Mouse (Mus musculus): ENCODE results near the gene AK157302. TPM values are rescaled to one million over a fixed set of nuclear protein-coding genes. Genes with fewer than 3 reads are reported as not detected.
"Not testable (repeated sequence)": the region's sequence is repeated elsewhere in the genome, so short reads cannot be mapped to it uniquely, and the experiment has no call there.

Gene AK157302
- 0.14 and 0.31 TPM in 2 replicates for total RNA-seq (2014; rRNA removed)
- 0.42 and 0.54 TPM in 2 replicates for polyA plus RNA-seq (2015; fragmentation: Nextera tagmentation; extraction: Ambion mirVana)

DNA sequence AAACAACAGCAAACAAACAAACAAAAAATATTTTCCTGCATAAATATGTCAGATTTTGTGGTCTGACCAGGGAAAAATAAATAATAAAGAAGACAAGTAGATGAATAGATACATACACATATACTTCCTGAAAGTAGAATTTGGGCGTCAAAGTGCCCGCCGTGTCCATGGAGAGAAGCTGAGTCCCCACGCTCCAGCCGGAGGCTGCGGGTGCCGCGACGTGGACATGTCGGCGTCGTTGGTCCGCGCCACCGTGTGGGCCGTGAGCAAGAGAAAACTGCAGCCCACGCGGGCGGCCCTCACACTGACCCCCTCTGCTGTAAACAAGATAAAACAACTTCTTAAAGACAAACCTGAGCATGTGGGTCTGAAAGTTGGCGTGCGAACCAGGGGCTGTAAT lies at the start of gene AK157302:
Gene AK157302, plus strand, starts transcription at position 144 of the 400 bp plus-strand sequence.
- DNase-seq (no peak), ATAC-seq (no peak)
- Histone ChIP-seq H3K9ac (no peak within 1 kb of the TSS), H3K36me3 (ENCODE audit: insufficient read depth) (no peaks in the 10 kb centered on the region), H3K4me2 (ENCODE audit: low read depth) (no peak within 1 kb of the TSS), H3K4me3 (ENCODE audit: low read depth, low read length) (no peak within 1 kb of the TSS), H3K27ac (ENCODE audit: low read depth, low read length) (no peak within 1 kb of the TSS), H3K9me3 (ENCODE audit: low read length) (no peaks in the 10 kb centered on the region), H3K27me3 (ENCODE audit: insufficient read depth, low read length) (no peaks in the 10 kb centered on the region), H3K4me1 (ENCODE audit: insufficient read depth) (no peaks in the 10 kb centered on the region)
- WGBS = 92% methylated on average over 21 of the region's 21 CpGs
- no peak for TF ChIP-seq CTCF (IDR thresholded peaks at IDR 0.05; ENCODE audit: low read depth)

DNA sequence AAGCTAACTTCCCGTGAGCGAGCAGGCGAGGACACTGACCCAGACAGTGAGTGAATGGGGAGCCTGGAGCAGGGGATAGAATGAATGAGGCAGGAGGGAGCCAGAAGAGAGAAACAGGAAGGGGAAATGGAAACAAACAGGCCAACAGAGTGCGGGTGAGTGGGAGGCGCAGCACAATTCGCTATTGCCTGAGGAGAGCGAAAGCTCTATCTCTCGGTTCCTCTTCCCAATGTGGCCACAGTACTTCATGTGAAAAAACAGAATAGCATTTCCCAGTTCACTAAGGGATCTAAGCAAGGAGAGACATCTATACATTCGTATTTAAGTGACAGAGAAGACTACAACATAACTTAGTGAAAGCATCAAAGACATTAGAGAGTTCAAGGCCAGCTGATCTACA lies 48.2 kb upstream of the AK157302 start:
- no peak overlapping the region for H3K9ac ChIP-seq
- H3K36me3 ChIP-seq (ENCODE audit: insufficient read depth) = peaks cover 41% of the 10 kb centered on the region
- DNase-seq (no peak), ATAC-seq (no peak)
- H3K4me1 ChIP-seq (ENCODE audit: insufficient read depth) = no peaks in the 10 kb centered on the region
- no peak overlapping the region for H3K27ac ChIP-seq (ENCODE audit: low read depth, low read length)
- no peak overlapping the region for H3K4me3 ChIP-seq (ENCODE audit: low read depth, low read length)
- no peaks in the 10 kb centered on the region for H3K27me3 ChIP-seq (ENCODE audit: insufficient read depth, low read length)
- no peak overlapping the region for H3K4me2 ChIP-seq (ENCODE audit: low read depth)
- WGBS = 88% methylated on average over 9 of the region's 9 CpGs
- no peaks in the 10 kb centered on the region for H3K9me3 ChIP-seq (ENCODE audit: low read length)
- TF ChIP-seq CTCF (IDR thresholded peaks at IDR 0.05; ENCODE audit: low read depth) = no peak

GRCm38 (mm10) chr13:21447856-21448614 lies 47.0 kb upstream of the AK157302 start:
- no peaks in the 10 kb centered on the region for H3K27me3 ChIP-seq (ENCODE audit: insufficient read depth, low read length)
- ATAC-seq (no peak), DNase-seq (no peak)
- no peak for TF ChIP-seq CTCF (IDR thresholded peaks at IDR 0.05; ENCODE audit: low read depth)
- peaks cover 4% of the 10 kb centered on the region; the same call in 1 of the 2 replicates for H3K4me1 ChIP-seq (ENCODE audit: insufficient read depth)
- H3K9me3 ChIP-seq (ENCODE audit: low read length) = no peaks in the 10 kb centered on the region
- WGBS = 75% methylated on average over 16 of the region's 16 CpGs
- H3K4me3 ChIP-seq (ENCODE audit: low read depth, low read length) = no peak overlapping the region
- peaks cover 40% of the 10 kb centered on the region for H3K36me3 ChIP-seq (ENCODE audit: insufficient read depth)
- H3K9ac ChIP-seq = no peak overlapping the region
- no peak overlapping the region for H3K27ac ChIP-seq (ENCODE audit: low read depth, low read length)
- no peak overlapping the region for H3K4me2 ChIP-seq (ENCODE audit: low read depth)

DNA sequence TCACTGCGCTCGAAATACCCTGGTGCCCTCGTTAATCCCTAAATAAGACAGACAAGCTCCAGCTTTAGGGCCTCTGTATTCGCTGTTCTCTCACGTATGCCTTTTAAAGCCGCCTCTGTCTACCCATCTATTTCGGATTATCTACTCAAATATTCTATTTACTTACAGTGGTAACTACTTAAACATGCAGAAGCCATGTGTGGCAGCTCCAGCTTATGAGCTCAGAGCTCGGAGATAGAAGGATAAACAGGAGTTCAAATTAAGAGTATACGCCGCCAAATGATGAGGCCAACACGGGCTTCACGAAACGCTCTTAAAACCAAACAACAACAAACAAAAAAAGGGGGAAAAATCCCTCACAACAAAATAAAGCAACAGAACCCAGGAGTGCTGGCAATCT lies 42.0 kb upstream of the AK157302 start:
- H3K9me3 ChIP-seq (ENCODE audit: low read length) = no peaks in the 10 kb centered on the region
- ATAC-seq (peak; percentile 28), DNase-seq (no peak)
- H3K27ac ChIP-seq (ENCODE audit: low read depth, low read length) = peak overlapping the region; percentile 73
- H3K9ac ChIP-seq = peak overlapping the region; percentile 59
- peaks cover 4% of the 10 kb centered on the region; the same call in 1 of the 2 replicates for H3K4me1 ChIP-seq (ENCODE audit: insufficient read depth)
- H3K27me3 ChIP-seq (ENCODE audit: insufficient read depth, low read length) = no peaks in the 10 kb centered on the region
- 1% methylated on average over 13 of the region's 13 CpGs for WGBS
- no peak for TF ChIP-seq CTCF (IDR thresholded peaks at IDR 0.05; ENCODE audit: low read depth)
- peak overlapping the region; percentile 77 for H3K4me3 ChIP-seq (ENCODE audit: low read depth, low read length)
- peaks cover 2% of the 10 kb centered on the region; the same call in 1 of the 2 replicates for H3K36me3 ChIP-seq (ENCODE audit: insufficient read depth)
- peak overlapping the region; percentile 71 for H3K4me2 ChIP-seq (ENCODE audit: low read depth)

GRCm38 (mm10) chr13:21453449-21453848 lies 41.6 kb upstream of the AK157302 start, which contains the start of gene Zscan26:
Gene Zscan26 (minus strand): TSS chr13:21453730.
- Histone ChIP-seq H3K4me2 (ENCODE audit: low read depth) (peak within 1 kb of the TSS; percentile 71), H3K4me1 (ENCODE audit: insufficient read depth) (peaks cover 4% of the 10 kb centered on the region; the same call in 1 of the 2 replicates), H3K9me3 (ENCODE audit: low read length) (no peaks in the 10 kb centered on the region), H3K27me3 (ENCODE audit: insufficient read depth, low read length) (no peaks in the 10 kb centered on the region), H3K4me3 (ENCODE audit: low read depth, low read length) (peak within 1 kb of the TSS; percentile 77), H3K27ac (ENCODE audit: low read depth, low read length) (peak within 1 kb of the TSS; percentile 73), H3K36me3 (ENCODE audit: insufficient read depth) (peaks cover 2% of the 10 kb centered on the region; the same call in 1 of the 2 replicates), H3K9ac (peak within 1 kb of the TSS; percentile 59)
- no peak for TF ChIP-seq CTCF (IDR thresholded peaks at IDR 0.05; ENCODE audit: low read depth)
- WGBS = under 1% methylated on average over 23 of the region's 23 CpGs
- ATAC-seq = peak; percentile 96
- DNase-seq = peak; percentile 91

- no peak overlapping the region for H3K9ac ChIP-seq
- no peak for DNase-seq
- H3K27ac ChIP-seq (ENCODE audit: low read depth, low read length) = no peak overlapping the region
- peak overlapping the region; percentile 77 for H3K4me3 ChIP-seq (ENCODE audit: low read depth, low read length)
- H3K9me3 ChIP-seq (ENCODE audit: low read length) = no peaks in the 10 kb centered on the region
- H3K36me3 ChIP-seq (ENCODE audit: insufficient read depth) = 0 out of 2 replicates have a peak, but pooled peaks cover under 1% of the 10 kb centered on the region
- H3K4me2 ChIP-seq (ENCODE audit: low read depth) = peak overlapping the region; percentile 71; the same call in 1 of the 2 replicates
- no peak for TF ChIP-seq CTCF (IDR thresholded peaks at IDR 0.05; ENCODE audit: low read depth)
- no peaks in the 10 kb centered on the region for H3K27me3 ChIP-seq (ENCODE audit: insufficient read depth, low read length)
- peaks cover 4% of the 10 kb centered on the region; the same call in 1 of the 2 replicates for H3K4me1 ChIP-seq (ENCODE audit: insufficient read depth)
- WGBS = 97% methylated on average over 3 of the region's 3 CpGs
- no peak for ATAC-seq
These were observed 40.9 kb upstream of the AK157302 start for GRCm38 (mm10) chr13:21454133-21454532.

- no peak for ATAC-seq
These were observed 38.7 kb upstream of the AK157302 start for GRCm38 (mm10) chr13:21456347-21456746.

GRCm38 (mm10) chr13:21462516-21462915 lies 32.5 kb upstream of the AK157302 start:
- not testable (repeated sequence) for ATAC-seq; H3K9me3 ChIP-seq (ENCODE audit: low read length); DNase-seq; H3K27ac ChIP-seq (ENCODE audit: low read depth, low read length); H3K9ac ChIP-seq; H3K36me3 ChIP-seq (ENCODE audit: insufficient read depth); H3K4me1 ChIP-seq (ENCODE audit: insufficient read depth); H3K4me2 ChIP-seq (ENCODE audit: low read depth); H3K27me3 ChIP-seq (ENCODE audit: insufficient read depth, low read length); H3K4me3 ChIP-seq (ENCODE audit: low read depth, low read length)
- 60% methylated on average over 9 of the region's 9 CpGs for WGBS

More at GRCm38 (mm10) chr13:21456347-21456746, 38.7 kb upstream of the AK157302 start:
- Histone ChIP-seq H3K36me3 (ENCODE audit: insufficient read depth) (no peaks in the 10 kb centered on the region), H3K4me3 (ENCODE audit: low read depth, low read length) (no peak overlapping the region), H3K27me3 (ENCODE audit: insufficient read depth, low read length) (no peaks in the 10 kb centered on the region), H3K9me3 (ENCODE audit: low read length) (no peaks in the 10 kb centered on the region), H3K4me1 (ENCODE audit: insufficient read depth) (peaks cover 4% of the 10 kb centered on the region; the same call in 1 of the 2 replicates), H3K27ac (ENCODE audit: low read depth, low read length) (no peak overlapping the region), H3K4me2 (ENCODE audit: low read depth) (no peak overlapping the region), H3K9ac (no peak overlapping the region)
- 9% methylated on average over 4 of the region's 4 CpGs for WGBS
- no peak for TF ChIP-seq CTCF (IDR thresholded peaks at IDR 0.05; ENCODE audit: low read depth)
- DNase-seq = no peak
